Mouse (Mus musculus) liver, postnatal 0 days (tissue): ENCODE measurements around the gene Ptprg.

ENCODE experiments used
- CTCF ChIP-seq: sonication (generic); IDR thresholded peaks from 2 replicates; pipeline ENCODE4 v1.5.1; 2016; ENCODE audit warnings: antibody characterized with exemption, low read depth
- EP300 ChIP-seq: IDR thresholded peaks from 2 replicates; pipeline ENCODE4 v1.6.1; 2016; ENCODE audit warnings: antibody characterized with exemption, low read depth, mild to moderate bottlenecking

GRCm38 (mm10) chr14:12057856-12058255 is 504.5 kb downstream of the Ptprg start:
- TF ChIP-seq CTCF (no peak), EP300 (no peak)
